Mouse (Mus musculus): ENCODE results near the gene Dnmt3c. TPM values are rescaled to one million over a fixed set of nuclear protein-coding genes. Genes with fewer than 3 reads are reported as not detected.
A peak's percentile ranks its signal among the peaks of the same experiment; 100 is the strongest.

Dnmt3c gene
- polyA plus RNA-seq, 1 experiment from 2014 or later: 0.12 TPM

DNA sequence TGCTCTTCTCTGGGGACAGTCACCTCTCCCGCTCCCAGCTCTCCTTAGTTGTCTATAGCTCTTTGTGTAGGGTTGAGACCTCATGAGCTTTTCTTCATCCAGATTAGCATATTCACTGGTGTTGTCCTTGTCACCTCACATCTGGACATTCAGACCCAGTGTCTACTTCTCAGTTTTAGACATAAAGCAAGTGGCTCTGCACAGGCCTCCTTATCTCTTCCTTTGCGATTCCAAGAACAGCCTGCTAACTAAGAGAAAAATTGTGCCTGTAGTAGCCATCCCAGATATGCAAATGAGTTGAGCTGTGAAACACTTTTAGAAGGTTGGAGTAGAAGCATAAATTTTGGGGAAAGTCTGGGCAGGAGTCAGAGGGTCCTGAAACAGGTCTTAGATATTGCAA, 28.0 kb downstream of the Dnmt3c start:
- 84% methylated on average over 2 of the region's 2 CpGs for WGBS
- Histone ChIP-seq H3K27ac (replicated peaks) (no peak overlapping the region), H3K36me3 (no peaks in the 10 kb centered on the region), H3K4me3 (replicated peaks) (no peak overlapping the region), H3K9ac (replicated peaks) (no peak overlapping the region), H3K27me3 (replicated peaks) (no peaks in the 10 kb centered on the region), H3K9me3 (replicated peaks) (no peaks in the 10 kb centered on the region), H3K4me2 (no peak overlapping the region), H3K4me1 (no peaks in the 10 kb centered on the region)
- no peak for ATAC-seq (ENCODE audit: low FRiP score)

DNA sequence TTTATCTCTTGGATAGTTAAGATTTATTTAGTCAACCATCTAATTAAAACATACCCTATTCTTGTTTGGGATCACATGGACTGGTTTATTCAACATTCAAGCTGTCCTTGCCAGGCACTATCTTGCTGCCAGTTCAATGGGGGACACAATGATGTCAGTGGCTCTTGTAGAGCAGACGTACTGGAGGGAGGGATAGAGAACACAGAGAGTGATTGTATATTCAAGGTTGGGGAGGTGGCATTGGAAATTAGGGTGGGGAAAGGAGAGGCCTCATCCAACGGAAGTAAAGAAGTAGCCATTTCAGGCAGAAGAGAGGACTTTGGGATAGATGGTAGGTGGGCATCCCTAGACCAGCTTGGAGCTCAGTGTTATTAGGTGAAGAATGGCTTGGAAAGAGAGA, 28.4 kb downstream of the Dnmt3c start:
- H3K4me1 ChIP-seq: no peaks in the 10 kb centered on the region
- no peak overlapping the region for H3K4me2 ChIP-seq
- 57% methylated on average over 2 of the region's 2 CpGs for WGBS
- H3K27ac ChIP-seq (replicated peaks): no peak overlapping the region
- H3K9ac ChIP-seq (replicated peaks): no peak overlapping the region
- H3K27me3 ChIP-seq (replicated peaks): no peaks in the 10 kb centered on the region
- H3K4me3 ChIP-seq (replicated peaks): no peak overlapping the region
- no peak for ATAC-seq (ENCODE audit: low FRiP score)
- no peaks in the 10 kb centered on the region for H3K36me3 ChIP-seq
- H3K9me3 ChIP-seq (replicated peaks): no peaks in the 10 kb centered on the region

DNA sequence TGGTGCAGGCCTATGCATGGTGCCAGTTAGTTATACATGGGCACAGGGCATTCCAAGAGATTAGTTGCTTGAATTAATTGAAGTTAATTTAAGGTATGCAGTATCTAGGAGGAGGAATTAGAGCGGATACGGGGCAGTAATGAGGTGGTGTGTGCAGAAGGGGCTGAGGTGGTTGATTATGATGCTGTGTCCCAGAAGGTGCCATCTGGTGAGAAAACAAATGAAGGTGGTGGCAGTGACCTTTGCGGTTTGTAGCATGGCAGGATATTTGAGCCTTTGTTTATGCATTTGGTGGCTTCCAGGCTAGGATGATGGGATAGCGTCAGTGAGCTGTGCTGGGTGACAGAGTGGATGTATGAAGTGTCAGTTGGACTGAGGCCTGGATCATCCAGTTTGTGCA, 28.8 kb downstream of the Dnmt3c start:
- no peaks in the 10 kb centered on the region for H3K36me3 ChIP-seq
- H3K9me3 ChIP-seq (replicated peaks): no peaks in the 10 kb centered on the region
- H3K4me2 ChIP-seq: no peak overlapping the region
- H3K27me3 ChIP-seq (replicated peaks): no peaks in the 10 kb centered on the region
- ATAC-seq (ENCODE audit: low FRiP score): no peak
- no peak overlapping the region for H3K4me3 ChIP-seq (replicated peaks)
- 88% methylated on average over 4 of the region's 4 CpGs for WGBS
- no peaks in the 10 kb centered on the region for H3K4me1 ChIP-seq
- no peak overlapping the region for H3K9ac ChIP-seq (replicated peaks)
- no peak overlapping the region for H3K27ac ChIP-seq (replicated peaks)

DNA sequence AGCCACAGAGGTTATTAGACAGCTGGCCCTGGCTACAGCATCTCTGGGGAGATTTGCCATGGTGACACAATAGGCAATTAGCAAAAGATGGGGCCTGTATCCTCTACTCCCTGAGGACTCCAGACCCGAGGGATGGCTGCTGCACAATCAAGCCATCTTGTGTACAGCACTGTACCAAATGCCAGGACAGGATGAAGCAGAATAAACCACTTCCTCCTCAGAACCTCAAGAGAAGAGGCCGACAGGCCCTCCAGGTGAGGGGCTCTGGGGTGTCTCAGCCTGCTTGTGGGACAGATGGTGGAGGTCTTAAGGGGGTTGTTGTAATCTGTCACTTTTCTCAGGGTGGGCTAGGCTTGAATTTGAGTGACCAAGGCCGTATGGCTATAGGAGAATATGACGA, 37.6 kb downstream of the Dnmt3c start:
- H3K4me1 ChIP-seq: no peaks in the 10 kb centered on the region
- no peak for ATAC-seq (ENCODE audit: low FRiP score)
- no peak overlapping the region for H3K27ac ChIP-seq (replicated peaks)
- H3K4me3 ChIP-seq (replicated peaks): no peak overlapping the region
- WGBS: 77% methylated on average over 4 of the region's 4 CpGs
- no peak overlapping the region for H3K4me2 ChIP-seq
- H3K36me3 ChIP-seq: no peaks in the 10 kb centered on the region
- H3K9me3 ChIP-seq (replicated peaks): no peaks in the 10 kb centered on the region
- no peak overlapping the region for H3K9ac ChIP-seq (replicated peaks)
- H3K27me3 ChIP-seq (replicated peaks): no peaks in the 10 kb centered on the region

DNA sequence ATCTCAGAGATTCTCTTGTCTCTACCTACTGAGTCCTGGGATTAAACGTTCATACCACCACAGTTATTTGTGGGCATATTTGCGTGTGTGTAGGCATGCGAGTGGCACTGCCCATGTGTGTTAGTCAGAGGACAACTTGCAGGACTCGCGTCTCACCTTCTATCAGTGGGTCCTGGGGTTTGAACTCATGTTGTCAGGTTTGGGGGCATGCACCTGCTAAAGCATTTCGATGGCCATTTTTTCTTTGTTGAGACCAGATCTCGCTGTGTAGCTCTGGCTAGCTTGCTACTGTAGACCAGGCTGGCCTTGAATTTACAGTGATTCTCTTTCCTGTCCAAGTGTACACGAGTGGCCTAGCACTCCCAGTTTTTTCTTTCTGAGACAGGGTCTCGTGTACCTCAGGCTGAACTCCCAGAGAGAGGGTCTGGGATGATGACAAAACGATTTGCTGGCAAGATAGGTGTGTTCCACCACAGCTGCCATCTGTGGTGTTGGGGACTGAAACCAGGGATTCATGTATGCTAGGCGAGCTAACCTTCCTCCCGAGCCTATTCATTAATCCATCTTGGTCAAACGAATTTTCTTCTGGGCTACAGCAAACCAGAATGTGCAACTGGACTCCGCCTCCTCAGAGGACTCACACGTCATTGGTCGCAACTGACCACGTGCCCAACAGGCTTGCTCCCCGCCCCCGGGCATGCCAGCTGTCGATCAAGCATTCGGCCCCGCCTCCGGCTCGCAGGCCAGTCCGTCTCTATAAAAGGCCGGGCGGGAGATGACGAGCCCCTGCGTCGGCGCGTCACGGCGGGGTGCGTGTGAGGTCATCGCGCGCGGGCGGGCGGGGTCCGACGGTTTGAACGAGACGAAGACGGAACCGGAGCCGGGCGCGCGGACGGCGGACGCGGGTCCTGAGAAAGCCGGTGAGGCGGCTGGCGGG, 44.3 kb downstream of the Dnmt3c start, which contains the start of gene Mapre1:
Gene Mapre1, plus strand, starts transcription at position 775 of the 937 bp plus-strand sequence.
- peak; percentile 96 for ATAC-seq (ENCODE audit: low FRiP score)
- no peaks in the 10 kb centered on the region for H3K9me3 ChIP-seq (replicated peaks)

DNA sequence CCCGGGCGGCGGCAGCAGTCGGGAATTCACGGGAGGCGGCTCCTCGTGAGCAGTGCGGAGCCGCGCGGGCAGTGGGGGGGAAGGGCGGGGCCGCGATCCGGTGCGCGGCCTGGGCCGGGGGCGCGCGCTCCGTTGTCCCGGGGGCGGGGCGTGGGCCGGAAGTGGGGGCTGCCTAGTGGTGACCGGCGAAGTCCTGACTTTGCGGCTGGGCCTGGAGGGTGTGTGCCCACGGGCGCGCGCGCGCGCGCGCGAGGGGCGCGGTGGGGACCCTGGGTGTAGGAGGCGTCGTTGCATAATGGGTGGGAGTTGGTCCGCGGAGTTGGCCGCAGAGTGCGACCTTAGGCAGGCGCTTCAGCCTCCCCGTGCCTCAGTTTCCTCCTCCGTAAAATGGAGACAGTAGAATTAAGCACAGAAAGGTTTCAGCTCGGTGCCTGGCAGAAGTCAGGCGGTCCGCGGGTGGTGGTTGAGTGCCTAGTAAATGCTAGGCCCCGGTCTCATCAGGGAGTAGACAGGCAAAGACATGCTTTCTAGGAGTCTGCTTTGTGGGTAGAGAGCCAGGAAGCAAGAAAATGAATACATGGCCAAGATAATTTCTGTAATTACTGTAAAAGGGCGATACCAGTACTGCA, 45.1 kb downstream of the Dnmt3c start:
- peak overlapping the region; percentile 99 for H3K27ac ChIP-seq (replicated peaks)
- no peaks in the 10 kb centered on the region for H3K36me3 ChIP-seq
- peak overlapping the region; percentile 88 for H3K9ac ChIP-seq (replicated peaks)
- peak overlapping the region; percentile 55 for H3K4me3 ChIP-seq (replicated peaks)
- ATAC-seq (ENCODE audit: low FRiP score): peak; percentile 89
- WGBS: 2% methylated on average over 44 of the region's 56 CpGs
- peaks cover 47% of the 10 kb centered on the region for H3K4me1 ChIP-seq
- peak overlapping the region; percentile 78 for H3K4me2 ChIP-seq
- H3K9me3 ChIP-seq (replicated peaks): no peaks in the 10 kb centered on the region
- no peaks in the 10 kb centered on the region for H3K27me3 ChIP-seq (replicated peaks)

More for the DNA sequence above, 44.3 kb downstream of the Dnmt3c start, which contains the start of gene Mapre1:
- peak within 1 kb of the TSS; percentile 78 for H3K4me2 ChIP-seq
- peaks cover 41% of the 10 kb centered on the region for H3K4me1 ChIP-seq
- 11% methylated on average over 55 of the region's 58 CpGs for WGBS
- no peaks in the 10 kb centered on the region for H3K27me3 ChIP-seq (replicated peaks)
- peak within 1 kb of the TSS; percentile 55 for H3K4me3 ChIP-seq (replicated peaks)
- no peaks in the 10 kb centered on the region for H3K36me3 ChIP-seq
- H3K27ac ChIP-seq (replicated peaks): peak within 1 kb of the TSS; percentile 99
- peak within 1 kb of the TSS; percentile 88 for H3K9ac ChIP-seq (replicated peaks)

DNA sequence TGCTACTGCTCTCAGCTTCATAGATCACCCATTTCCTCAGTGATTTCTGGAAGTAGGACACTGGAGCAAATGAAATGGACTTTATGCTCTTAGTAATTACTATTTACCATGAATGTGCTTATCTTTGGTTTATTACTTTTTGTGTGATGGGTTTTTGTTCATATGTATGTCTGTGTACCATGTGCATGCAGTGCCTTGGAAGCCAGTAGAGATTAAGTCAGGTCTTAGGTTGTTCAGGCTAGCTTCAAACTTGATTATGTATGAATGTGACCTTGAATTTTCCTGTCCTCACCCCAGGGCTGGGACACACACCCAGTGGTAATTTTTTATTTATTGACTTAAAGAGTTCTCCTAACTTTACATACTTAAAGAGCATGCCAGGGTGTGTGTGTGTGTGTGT, 51.5 kb downstream of the Dnmt3c start:
- Histone ChIP-seq H3K9ac (replicated peaks) (no peak overlapping the region), H3K4me1 (peaks cover 37% of the 10 kb centered on the region), H3K27me3 (replicated peaks) (no peaks in the 10 kb centered on the region), H3K36me3 (peaks cover 15% of the 10 kb centered on the region; the same call in 1 of the 2 replicates), H3K27ac (replicated peaks) (no peak overlapping the region), H3K4me2 (no peak overlapping the region), H3K9me3 (replicated peaks) (no peaks in the 10 kb centered on the region), H3K4me3 (replicated peaks) (no peak overlapping the region)
- no peak for ATAC-seq (ENCODE audit: low FRiP score)

DNA sequence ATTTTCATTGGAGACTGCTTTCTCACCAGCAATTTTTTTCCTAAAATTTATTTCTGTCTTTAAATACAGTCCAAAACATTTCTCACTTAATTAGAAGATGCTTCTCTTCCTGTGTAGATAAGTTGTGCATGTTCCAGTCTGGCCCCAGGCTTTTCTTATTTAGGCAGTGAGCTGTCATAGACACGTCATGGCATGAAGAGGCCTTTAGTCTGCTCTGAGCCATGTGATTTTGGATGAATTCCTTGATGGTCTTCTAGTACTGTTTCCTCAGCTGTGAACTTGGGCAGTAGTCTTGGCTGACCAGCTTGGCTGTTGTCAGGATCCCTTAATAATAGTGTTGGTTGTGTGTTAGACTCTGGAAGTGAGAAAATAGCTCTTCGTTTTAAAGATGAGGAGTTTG, 53.9 kb downstream of the Dnmt3c start:
- H3K4me1 ChIP-seq: peaks cover 17% of the 10 kb centered on the region
- no peak overlapping the region for H3K4me2 ChIP-seq
- H3K9me3 ChIP-seq (replicated peaks): no peaks in the 10 kb centered on the region
- H3K27me3 ChIP-seq (replicated peaks): no peaks in the 10 kb centered on the region
- no peak overlapping the region for H3K9ac ChIP-seq (replicated peaks)
- 78% methylated on average over 2 of the region's 2 CpGs for WGBS
- no peak for ATAC-seq (ENCODE audit: low FRiP score)
- H3K36me3 ChIP-seq: peaks cover 18% of the 10 kb centered on the region; the same call in 1 of the 2 replicates
- no peak overlapping the region for H3K27ac ChIP-seq (replicated peaks)
- H3K4me3 ChIP-seq (replicated peaks): no peak overlapping the region

DNA sequence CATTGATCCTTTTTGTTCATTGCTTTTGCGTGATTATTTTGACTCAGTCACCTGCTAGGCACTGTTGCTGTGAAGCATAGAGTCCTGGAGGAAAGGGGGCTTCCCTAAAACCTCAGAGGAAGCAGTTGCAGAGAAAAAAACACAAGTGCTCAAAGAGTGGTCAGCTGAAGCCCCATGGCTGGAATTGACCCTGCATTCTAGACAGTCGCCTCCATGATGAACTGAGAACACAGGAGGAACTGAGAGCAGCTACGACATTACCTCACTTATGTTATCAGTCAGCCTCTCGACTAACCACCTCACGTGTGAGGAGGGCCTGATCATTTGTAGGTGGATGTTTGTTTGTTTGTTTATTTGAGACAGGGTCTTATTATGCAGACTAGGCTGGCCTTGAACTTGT, 65.7 kb downstream of the Dnmt3c start:
- H3K9ac ChIP-seq (replicated peaks): no peak overlapping the region; the same call in 1 of the 2 replicates
- WGBS: 93% methylated on average over 5 of the region's 5 CpGs
- H3K27me3 ChIP-seq (replicated peaks): no peaks in the 10 kb centered on the region
- ATAC-seq (ENCODE audit: low FRiP score): no peak
- peaks cover 89% of the 10 kb centered on the region for H3K36me3 ChIP-seq
- H3K4me3 ChIP-seq (replicated peaks): no peak overlapping the region
- H3K9me3 ChIP-seq (replicated peaks): no peaks in the 10 kb centered on the region
- H3K27ac ChIP-seq (replicated peaks): no peak overlapping the region
- no peaks in the 10 kb centered on the region for H3K4me1 ChIP-seq
- no peak overlapping the region for H3K4me2 ChIP-seq

DNA sequence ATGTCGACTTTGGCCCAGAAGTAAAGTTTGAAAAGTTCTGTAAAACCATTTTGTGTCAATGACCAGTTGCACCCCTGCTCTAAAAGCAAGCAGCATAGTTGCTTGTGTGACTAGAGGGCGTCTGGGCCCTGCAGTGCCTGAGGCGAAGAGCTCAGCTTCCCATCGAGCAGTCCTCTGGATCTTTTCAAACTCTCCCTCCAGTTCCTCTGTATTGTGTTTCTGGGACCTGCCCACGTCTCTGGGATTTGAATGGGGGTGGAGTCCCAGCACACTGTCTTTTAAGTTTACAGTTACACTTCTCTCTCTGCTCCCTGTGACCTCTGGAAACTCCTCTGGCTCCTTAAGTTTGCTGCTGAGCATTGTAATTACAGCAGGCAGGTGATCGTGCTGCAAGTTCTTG, 71.0 kb downstream of the Dnmt3c start:
- Histone ChIP-seq H3K36me3 (peaks cover 59% of the 10 kb centered on the region), H3K27ac (replicated peaks) (no peak overlapping the region), H3K4me2 (no peak overlapping the region), H3K4me3 (replicated peaks) (no peak overlapping the region), H3K4me1 (no peaks in the 10 kb centered on the region), H3K27me3 (replicated peaks) (no peaks in the 10 kb centered on the region), H3K9ac (replicated peaks) (no peak overlapping the region), H3K9me3 (replicated peaks) (no peaks in the 10 kb centered on the region)
- ATAC-seq (ENCODE audit: low FRiP score): no peak
- WGBS: 56% methylated on average over 6 of the region's 6 CpGs

DNA sequence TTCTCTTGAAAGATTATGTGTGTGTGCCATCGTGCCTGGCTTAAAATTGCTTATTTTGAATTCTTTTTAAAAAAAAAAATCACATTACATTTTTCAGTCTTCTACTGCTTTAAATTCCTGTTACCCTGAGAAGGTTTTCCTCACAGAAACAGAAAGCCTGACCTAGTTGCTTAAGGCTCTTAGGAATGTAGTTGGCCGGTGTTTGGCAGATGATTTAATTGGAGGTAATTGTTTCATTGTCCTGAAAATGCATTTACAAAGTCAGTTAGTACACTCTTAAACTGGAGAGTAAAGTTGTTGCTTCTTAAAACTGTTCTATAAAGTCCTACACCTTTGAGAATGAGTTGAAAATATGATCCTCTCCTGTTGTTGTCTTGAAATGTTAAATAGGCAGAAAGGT, 72.4 kb downstream of the Dnmt3c start:
- no peak overlapping the region for H3K9ac ChIP-seq (replicated peaks)
- peaks cover 59% of the 10 kb centered on the region for H3K36me3 ChIP-seq
- no peak overlapping the region for H3K4me2 ChIP-seq
- H3K4me3 ChIP-seq (replicated peaks): no peak overlapping the region
- 79% methylated on average over 2 of the region's 2 CpGs for WGBS
- H3K9me3 ChIP-seq (replicated peaks): 0 out of 2 replicates have a peak, but pooled peaks cover 6% of the 10 kb centered on the region
- ATAC-seq (ENCODE audit: low FRiP score): no peak
- H3K27ac ChIP-seq (replicated peaks): no peak overlapping the region
- no peaks in the 10 kb centered on the region for H3K4me1 ChIP-seq
- no peaks in the 10 kb centered on the region for H3K27me3 ChIP-seq (replicated peaks)

DNA sequence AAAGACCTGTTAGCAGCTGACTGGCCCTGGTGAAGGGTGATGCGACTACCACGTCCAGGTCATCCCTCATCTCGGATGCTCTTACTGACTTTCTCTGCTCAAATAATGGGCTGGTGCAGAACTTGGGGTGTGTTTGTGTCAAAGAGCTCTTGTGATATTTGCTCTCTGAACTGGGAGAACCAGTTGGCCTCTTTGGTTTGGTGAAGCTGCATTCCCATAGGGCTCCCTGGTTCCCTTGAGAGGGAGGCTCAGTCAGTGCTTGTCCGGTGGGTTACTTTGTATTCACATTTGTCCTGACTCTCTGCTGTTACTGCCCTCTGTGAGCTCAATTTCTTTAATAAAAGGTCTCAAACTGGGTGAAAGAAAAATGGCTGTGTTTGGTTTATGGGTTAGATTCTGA, 76.5 kb downstream of the Dnmt3c start:
- no peak for ATAC-seq (ENCODE audit: low FRiP score)
- H3K9ac ChIP-seq (replicated peaks): no peak overlapping the region
- no peaks in the 10 kb centered on the region for H3K27me3 ChIP-seq (replicated peaks)
- no peak overlapping the region for H3K27ac ChIP-seq (replicated peaks)
- peaks cover 33% of the 10 kb centered on the region for H3K36me3 ChIP-seq
- 96% methylated on average over 4 of the region's 4 CpGs for WGBS
- no peak overlapping the region for H3K4me3 ChIP-seq (replicated peaks)
- H3K4me1 ChIP-seq: no peaks in the 10 kb centered on the region
- 0 out of 2 replicates have a peak, but pooled peaks cover 6% of the 10 kb centered on the region for H3K9me3 ChIP-seq (replicated peaks)
- H3K4me2 ChIP-seq: no peak overlapping the region

Measured in neural tube, embryonic 15.5 days (tissue).